13 mouse cellular contexts compared by ENCODE assay signal in genomic region chr17:65873156-65873555, GRCm38 (mm10). TPM values are rescaled to one million over a fixed set of nuclear protein-coding genes. Genes with fewer than 3 reads are reported as not detected.
DNase-seq lines count a peak whose midpoint lies in the region; ATAC-seq lines count a peak whose summit lies in the region.
"Had no signal": no experiment of that assay in that cellular context is flagged by ENCODE, and none has a peak within 500 bp of the region (broad histone marks: within the 10 kb centered on the region; RNA-seq: fewer than 3 reads in every experiment).

No protein-coding gene starts in this region.

- H3K36me3 ChIP-seq in heart, embryonic 10.5 days = 0 out of 2 replicates have a peak, but pooled peaks cover under 1% of the 10 kb centered on the region
- no peaks in the 10 kb centered on the region for H3K36me3 ChIP-seq in midbrain, embryonic 11.5 days (ENCODE audit: control insufficient read depth, insufficient read depth, low read length)
- H3K36me3 ChIP-seq in midbrain, embryonic 10.5 days = no peaks in the 10 kb centered on the region
- H3K36me3 ChIP-seq: embryonic facial prominence, embryonic 10.5 days; embryonic facial prominence, embryonic 12.5 days; forebrain, embryonic 10.5 days had no signal

- H3K4me1 ChIP-seq in heart, embryonic 10.5 days = peaks cover 15% of the 10 kb centered on the region
- H3K4me1 ChIP-seq in midbrain, embryonic 11.5 days (ENCODE audit: control insufficient read depth, insufficient read depth, low read length) = no peaks in the 10 kb centered on the region
- H3K4me1 ChIP-seq in midbrain, embryonic 10.5 days = peaks cover 13% of the 10 kb centered on the region

- no peak for ATAC-seq in midbrain, embryonic 11.5 days (ENCODE audit: low FRiP score)
- ATAC-seq: forebrain, embryonic 16.5 days had no signal

- WGBS in heart, embryonic 10.5 days = 78% methylated on average over 4 of the region's 4 CpGs
- WGBS in midbrain, embryonic 11.5 days = 84% methylated on average over 4 of the region's 4 CpGs
- 85% methylated on average over 4 of the region's 4 CpGs for WGBS in midbrain, embryonic 10.5 days

- H3K9me3 ChIP-seq in heart, embryonic 10.5 days = no peaks in the 10 kb centered on the region
- no peaks in the 10 kb centered on the region for H3K9me3 ChIP-seq in midbrain, embryonic 11.5 days (ENCODE audit: control insufficient read depth, low read length)
- no peaks in the 10 kb centered on the region for H3K9me3 ChIP-seq in midbrain, embryonic 10.5 days (replicated peaks)
- H3K9me3 ChIP-seq: embryonic facial prominence, embryonic 10.5 days; embryonic facial prominence, embryonic 12.5 days; forebrain, embryonic 10.5 days had no signal

- no peaks in the 10 kb centered on the region for H3K27me3 ChIP-seq in heart, embryonic 10.5 days (ENCODE audit: insufficient read depth, poor library complexity, severe bottlenecking)
- no peaks in the 10 kb centered on the region for H3K27me3 ChIP-seq in midbrain, embryonic 11.5 days (ENCODE audit: control insufficient read depth, insufficient read depth, low read length)
- H3K27me3 ChIP-seq in midbrain, embryonic 10.5 days (ENCODE audit: low read depth, poor library complexity, severe bottlenecking) = no peaks in the 10 kb centered on the region
- H3K27me3 ChIP-seq: embryonic facial prominence, embryonic 12.5 days had no signal

- no peak overlapping the region for H3K4me3 ChIP-seq in heart, embryonic 10.5 days
- H3K4me3 ChIP-seq in midbrain, embryonic 11.5 days (ENCODE audit: low read depth, low read length) = no peak overlapping the region
- H3K4me3 ChIP-seq in midbrain, embryonic 10.5 days = no peak overlapping the region
- H3K4me3 ChIP-seq: embryonic facial prominence, embryonic 10.5 days; embryonic facial prominence, embryonic 12.5 days; forebrain, embryonic 10.5 days had no signal

- H3K9ac ChIP-seq in midbrain, embryonic 11.5 days (ENCODE audit: low read length) = no peak overlapping the region
- H3K9ac ChIP-seq: embryonic facial prominence, embryonic 12.5 days had no signal

- H3K27ac ChIP-seq in heart, embryonic 10.5 days = no peak overlapping the region
- no peak overlapping the region for H3K27ac ChIP-seq in midbrain, embryonic 11.5 days (ENCODE audit: low read depth, low read length)
- H3K27ac ChIP-seq in midbrain, embryonic 10.5 days (replicated peaks) = no peak overlapping the region
- H3K27ac ChIP-seq: forebrain, embryonic 10.5 days had no signal

- peak; percentile 35 for DNase-seq in heart, adult 11 months
- DNase-seq in heart, embryonic 10.5 days (ENCODE audit: low spot score) = no peak
- DNase-seq in midbrain, embryonic 11.5 days (ENCODE audit: low spot score, missing footprints) = peak; percentile 2
- no peak for DNase-seq in midbrain, embryonic 10.5 days (ENCODE audit: low spot score)
- DNase-seq in fat pad, adult 2 months (ENCODE audit: extremely low read depth, low read depth, low spot score) = peak; percentile 72
- peak; percentile 74 for DNase-seq in gonadal fat pad, adult 2 months (ENCODE audit: low read depth)
- DNase-seq in frontal cortex, adult 2 months (ENCODE audit: extremely low spot score in 1 of 2, low spot score in 1 of 2) = no peak
- no peak for DNase-seq in thymus, postnatal 10 days (ENCODE audit: low spot score in 2 of 2)
- DNase-seq: adrenal gland, adult 2 months had no signal

- no peak overlapping the region for H3K4me2 ChIP-seq in midbrain, embryonic 11.5 days
- H3K4me2 ChIP-seq: embryonic facial prominence, embryonic 12.5 days had no signal

RNA-seq across cellular contexts. Expression of gene Ralbp1, which starts 12.4 kb away (rescaled TPM):
- polyA plus RNA-seq in heart, embryonic 10.5 days (2016; fragmentation: Nextera tagmentation; extraction: Ambion mirVana) = 46.1 and 52.1 TPM in 2 replicates
- polyA plus RNA-seq in midbrain, embryonic 11.5 days (2014; fragmentation: Nextera tagmentation; extraction: Ambion mirVana) = 39.5 and 45.4 TPM in 2 replicates
- polyA plus RNA-seq in midbrain, embryonic 10.5 days (2016; fragmentation: Nextera tagmentation; extraction: Ambion mirVana) = 49.3 and 51.6 TPM in 2 replicates
- polyA plus RNA-seq in gonadal fat pad, adult 2 months (2012; rRNA removed) = 38.3 and 41.8 TPM in 2 replicates
- polyA plus RNA-seq in frontal cortex, adult 2 months (2012; rRNA removed) = 50.2 and 51.9 TPM in 2 replicates

Comparison
In these comparisons a context has a peak if more than half of its experiments do, and no peak if none do; other contexts are left out.
1. DNase-seq: peak in heart, adult 11 months (single experiment), midbrain, embryonic 11.5 days (single experiment), fat pad, adult 2 months (single experiment) and gonadal fat pad, adult 2 months (single experiment); none in heart, embryonic 10.5 days (single experiment), midbrain, embryonic 10.5 days (single experiment), frontal cortex, adult 2 months (0 of 2) and thymus, postnatal 10 days (0 of 2).